Mouse (Mus musculus) megakaryocyte progenitor cell, adult 5-6 weeks (primary cell): Measurements from ENCODE around the gene Rtn2. TPM values are rescaled to one million over a fixed set of nuclear protein-coding genes. Genes with fewer than 3 reads are reported as not detected.
A peak's percentile ranks its signal among the peaks of the same experiment; 100 is the strongest.

ENCODE experiments used
- ATAC-seq: replicated peaks from 2 replicates; pipeline ENCODE4 v1.8.0; 2016; ENCODE audit warnings: mild to moderate bottlenecking, moderate TSS enrichment, inconsistent platforms; ENCODE audit not compliant: poor library complexity
- total RNA-seq, 2 experiments: library from RNA; stranded (forward) in 1 of 2; stranded (reverse) in 1 of 2; fragments of 157-497, 149-512 nt in 1 of 2; fragments of 200-1000 nt in 1 of 2; gene quantifications; 2 replicates each; pipeline versions ENCODE4 v1.2.3 to v1.2.4; 2015 to 2017

Gene Rtn2
- total RNA-seq (2015) (not detected in 2 replicates), total RNA-seq (2017) (not detected in 2 replicates)

- peak; percentile 89 for ATAC-seq
These were observed at the start of gene Rtn2 for GRCm38 (mm10) chr7:19282385-19282784. TSS of gene Rtn2 (plus strand) at chr7:19282624.

GRCm38 (mm10) chr7:19234652-19235051, 47.8 kb upstream of the Rtn2 start:
- no peak for ATAC-seq

GRCm38 (mm10) chr7:19235092-19235671, 47.2 kb upstream of the Rtn2 start:
- peak; percentile 41 for ATAC-seq

- ATAC-seq: no peak
These were observed 46.0 kb upstream of the Rtn2 start for GRCm38 (mm10) chr7:19236411-19236810.

GRCm38 (mm10) chr7:19238344-19238743, 44.1 kb upstream of the Rtn2 start:
- no peak for ATAC-seq

GRCm38 (mm10) chr7:19239423-19239822, 43.0 kb upstream of the Rtn2 start:
- ATAC-seq: peak; percentile 93

GRCm38 (mm10) chr7:19239986-19240385, 42.4 kb upstream of the Rtn2 start:
- peak; percentile 46 for ATAC-seq

- ATAC-seq: no peak
These were observed 41.4 kb upstream of the Rtn2 start for GRCm38 (mm10) chr7:19240905-19241463.

GRCm38 (mm10) chr7:19242005-19242404, 40.4 kb upstream of the Rtn2 start:
- no peak for ATAC-seq

- no peak for ATAC-seq
These were observed 38.6 kb upstream of the Rtn2 start for GRCm38 (mm10) chr7:19243858-19244257.

- no peak for ATAC-seq
These were observed 37.3 kb upstream of the Rtn2 start for GRCm38 (mm10) chr7:19245083-19245482.

GRCm38 (mm10) chr7:19246855-19247254, 35.6 kb upstream of the Rtn2 start:
- ATAC-seq: peak; percentile 40

- no peak for ATAC-seq
These were observed 34.9 kb upstream of the Rtn2 start for GRCm38 (mm10) chr7:19247511-19247910.

- ATAC-seq: no peak
These were observed 30.3 kb upstream of the Rtn2 start for GRCm38 (mm10) chr7:19252078-19252477.

GRCm38 (mm10) chr7:19253437-19253836, 29.0 kb upstream of the Rtn2 start:
- no peak for ATAC-seq

GRCm38 (mm10) chr7:19255395-19255794, 27.0 kb upstream of the Rtn2 start:
- ATAC-seq: no peak

GRCm38 (mm10) chr7:19256567-19256966, 25.9 kb upstream of the Rtn2 start:
- ATAC-seq: peak; percentile 69

GRCm38 (mm10) chr7:19257390-19258022, 24.9 kb upstream of the Rtn2 start:
- peak; percentile 98 for ATAC-seq

GRCm38 (mm10) chr7:19258336-19258735, 24.1 kb upstream of the Rtn2 start:
- no peak for ATAC-seq

GRCm38 (mm10) chr7:19265147-19265546, 17.3 kb upstream of the Rtn2 start:
- peak; percentile 3 for ATAC-seq

- ATAC-seq: peak; percentile 66
These were observed 16.2 kb upstream of the Rtn2 start for GRCm38 (mm10) chr7:19265928-19266822.
